In the genomic region with DNA sequence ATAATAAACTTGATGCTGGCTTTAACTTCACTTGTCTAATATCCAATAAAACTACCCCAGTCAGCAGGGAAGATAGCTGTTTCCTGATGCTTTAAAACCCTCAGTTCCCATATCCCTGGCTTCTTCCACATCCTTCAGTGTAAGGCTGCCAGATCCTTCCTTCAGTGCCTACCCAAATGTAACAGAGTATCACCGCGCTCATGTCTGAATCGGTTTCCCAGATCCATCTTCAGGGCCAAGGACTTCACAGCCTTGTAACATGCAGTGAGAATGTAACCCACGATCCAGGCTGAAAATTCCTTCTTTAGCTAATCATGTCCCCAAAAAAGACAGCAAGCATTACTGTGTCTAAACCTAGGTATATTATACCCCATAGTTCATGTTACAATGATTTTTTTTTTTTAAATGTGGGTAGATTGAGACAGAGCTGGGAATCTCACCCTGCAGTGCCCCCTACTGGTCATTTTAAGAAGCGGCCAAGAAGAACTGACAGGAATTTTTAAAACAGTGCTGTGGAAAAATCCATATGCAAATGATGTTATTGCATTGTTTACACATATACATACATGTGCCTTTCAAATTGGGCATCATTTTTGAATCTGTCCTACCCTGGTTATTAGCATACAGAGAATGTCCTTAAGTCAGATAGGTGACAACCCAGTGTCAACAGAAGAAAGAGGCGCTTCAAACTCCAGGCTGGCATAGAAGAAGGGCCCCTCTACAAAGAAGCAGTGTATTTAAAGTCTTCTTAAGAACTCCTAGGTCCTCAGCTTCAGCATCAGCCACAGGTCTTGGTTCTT, we compare ENCODE assay signal across 8 mouse cellular contexts. TPM values are rescaled to one million over a fixed set of nuclear protein-coding genes. Genes with fewer than 3 reads are reported as not detected.
DNase-seq lines count a peak whose midpoint lies in the region; ATAC-seq and TF ChIP-seq lines count a peak whose summit lies in the region.

No protein-coding gene starts in this region.

- no peak overlapping the region for H3K4me2 ChIP-seq in neural tube, embryonic 12.5 days (replicated peaks)

- H3K27me3 ChIP-seq in neural tube, embryonic 12.5 days (replicated peaks): no peaks in the 10 kb centered on the region

- H3K4me1 ChIP-seq in neural tube, embryonic 12.5 days: no peaks in the 10 kb centered on the region

- H3K36me3 ChIP-seq in neural tube, embryonic 12.5 days: no peaks in the 10 kb centered on the region

- 79% methylated on average over 6 of the region's 6 CpGs for WGBS in neural tube, embryonic 12.5 days

- intact Hi-C loops in left cerebral cortex, adult 2 months (cut with DNase I): loop anchor here (2.0 kb wide), 2 partner anchors 545 to 995 kb away; no protein-coding TSS in a partner anchor

- peak; percentile 75 for TF ChIP-seq CTCF in left cerebral cortex, adult 2 months (IDR thresholded peaks at IDR 0.05)

- H3K9ac ChIP-seq in neural tube, embryonic 12.5 days: no peak overlapping the region

- no peak overlapping the region for H3K27ac ChIP-seq in left cerebral cortex, adult 2 months
- H3K27ac ChIP-seq in neural tube, embryonic 12.5 days: no peak overlapping the region

- peak; percentile 44; the same call in 1 of the 2 replicates for ATAC-seq in neural tube, embryonic 12.5 days (ENCODE audit: low FRiP score, low read depth)
- no peak for ATAC-seq in granulocyte monocyte progenitor cell, adult 5-6 weeks (replicated peaks; ENCODE audit: poor library complexity, severe bottlenecking)

- H3K9me3 ChIP-seq in neural tube, embryonic 12.5 days: no peaks in the 10 kb centered on the region

- H3K4me3 ChIP-seq in left cerebral cortex, adult 2 months: no peak overlapping the region
- H3K4me3 ChIP-seq in neural tube, embryonic 12.5 days: no peak overlapping the region

- DNase-seq in gastrocnemius, postnatal 10 days: peak; percentile 24
- DNase-seq in gastrocnemius, postnatal 25 days: no peak
- DNase-seq in urinary bladder, postnatal 14 days (ENCODE audit: low spot score): peak; percentile 13
- DNase-seq in urinary bladder, adult 2 months (ENCODE audit: low spot score): no peak
- peak; percentile 36 for DNase-seq in embryo, embryonic 11 days
- DNase-seq in left cerebral cortex, adult 2 months (ENCODE audit: extremely low spot score in 1 of 2, low spot score in 2 of 2): peak; percentile 23 to 26

RNA-seq across cellular contexts. Expression of gene 2610301B20Rik, which starts 38.8 kb away (rescaled TPM):
- total RNA-seq in gastrocnemius, postnatal 10 days (2021): 1 to 10 TPM; 4.9 to 5.6 TPM
- total RNA-seq in gastrocnemius, postnatal 25 days (2021): 1 to 10 TPM; 3.6 to 4.2 TPM
- polyA plus RNA-seq in urinary bladder, adult 2 months (2012; rRNA removed): 20.0 and 20.9 TPM in 2 replicates
- 10 to 100 TPM; 31.6 to 37.1 TPM for total RNA-seq in left cerebral cortex, adult 2 months (2021)
- polyA plus RNA-seq in neural tube, embryonic 12.5 days (2016; fragmentation: Nextera tagmentation; extraction: Ambion mirVana): 38.0 and 42.8 TPM in 2 replicates
- 15.1 and 17.2 TPM in 2 replicates for total RNA-seq in granulocyte monocyte progenitor cell, adult 5-6 weeks (2014; fragmentation: Nextera tagmentation)
- 14.7 and 16.5 TPM in 2 replicates for total RNA-seq in granulocyte monocyte progenitor cell, adult 5-6 weeks (2017)

Comparison
In these comparisons a context has a peak if more than half of its experiments do, and no peak if none do; other contexts are left out.
1. DNase-seq: peak in gastrocnemius, postnatal 10 days (single experiment), urinary bladder, postnatal 14 days (single experiment), embryo, embryonic 11 days (single experiment) and left cerebral cortex, adult 2 months (2 of 2); none in gastrocnemius, postnatal 25 days (single experiment) and urinary bladder, adult 2 months (single experiment).